Mouse (Mus musculus) ES-E14 (cell line): ENCODE data around the gene Thrb.

Source experiments
- HCFC1 ChIP-seq: IDR thresholded peaks from 2 replicates; pipeline ENCODE4 v1.6.1; 2012; ENCODE audit warnings: low read length, inconsistent platforms, borderline replicate concordance; ENCODE audit not compliant: insufficient read depth
- MAFK ChIP-seq: IDR thresholded peaks from 2 replicates; pipeline ENCODE4 v1.6.1; 2014; ENCODE audit warnings: mild to moderate bottlenecking, low read depth, low read length, inconsistent platforms; ENCODE audit not compliant: insufficient read depth
- ZC3H11A ChIP-seq: IDR thresholded peaks from 2 replicates; pipeline ENCODE4 v1.6.1; 2012; ENCODE audit warnings: low read depth, mild to moderate bottlenecking, inconsistent platforms, low read length, borderline replicate concordance
- ZNF384 ChIP-seq: IDR thresholded peaks from 2 replicates; pipeline ENCODE4 v1.6.1; 2012; ENCODE audit warnings: low read depth, low read length, inconsistent platforms

- no peak; the same call in 1 of the 2 replicates for TF ChIP-seq ZC3H11A
- no peak for TF ChIP-seq MAFK
- no peak for TF ChIP-seq ZNF384
- no peak for TF ChIP-seq HCFC1
Measured at GRCm38 (mm10) chr14:17927469-17927868, 267.4 kb downstream of the Thrb start.
